ENCODE assay signal across 23 mouse cellular contexts in the genomic region with DNA sequence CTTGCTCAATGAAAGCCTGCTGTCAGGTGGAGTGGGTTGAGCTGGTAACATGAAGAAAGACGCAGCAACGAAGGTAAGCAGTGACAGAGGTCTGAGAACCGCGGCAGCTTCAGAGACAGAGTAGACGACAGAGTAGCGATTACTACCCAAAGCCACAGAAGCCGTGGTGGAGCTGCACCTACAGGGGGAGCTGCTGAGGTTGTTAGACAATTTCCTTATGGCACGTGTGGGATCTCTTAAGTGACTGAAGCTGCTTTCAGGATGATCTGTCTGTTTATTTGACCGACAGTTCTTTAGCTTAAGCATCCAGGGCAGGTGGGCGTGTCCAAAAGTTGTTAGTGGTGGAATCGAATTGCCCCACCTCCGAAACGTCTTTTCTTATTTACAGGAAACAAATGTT.
DNase-seq lines count a peak whose midpoint lies in the region; ATAC-seq and TF ChIP-seq lines count a peak whose summit lies in the region.
"Had no signal": no experiment of that assay in that cellular context is flagged by ENCODE, and none has a peak within 500 bp of the region (broad histone marks: within the 10 kb centered on the region; RNA-seq: fewer than 3 reads in every experiment).

No protein-coding gene starts in this region.

- H3K79me2 ChIP-seq in CH12.LX (replicated peaks; ENCODE audit: control insufficient read depth, extremely low read depth, insufficient read depth, poor library complexity, severe bottlenecking), result no peaks in the 10 kb centered on the region

- no peaks in the 10 kb centered on the region for H3K9me3 ChIP-seq in kidney, postnatal 0 days (replicated peaks; ENCODE audit: low read length)
- H3K9me3 ChIP-seq in CH12.LX (replicated peaks; ENCODE audit: low read length), result peaks cover 3% of the 10 kb centered on the region
- H3K9me3 ChIP-seq in intestine, embryonic 16.5 days (ENCODE audit: control insufficient read depth, low read length), result no peaks in the 10 kb centered on the region
- H3K9me3 ChIP-seq: embryonic facial prominence, embryonic 13.5 days; forebrain, embryonic 12.5 days; heart, embryonic 15.5 days; hindbrain, embryonic 13.5 days had no signal

- WGBS in kidney, postnatal 0 days, result 79% methylated on average over 13 of the region's 13 CpGs
- 75% methylated on average over 13 of the region's 13 CpGs for WGBS in intestine, embryonic 16.5 days

- dilution Hi-C loops in CH12.LX (cut with MboI; ENCODE audit: extremely low pct_ligation_motif_present, extremely low pct_unique_long_range_greater_than_20kb, low sequenced_read_pairs), result no loop called here

- H3K27ac ChIP-seq in kidney, postnatal 0 days, result no peak overlapping the region
- no peak overlapping the region for H3K27ac ChIP-seq in CH12.LX (ENCODE audit: insufficient read depth, low read depth)
- H3K27ac ChIP-seq in intestine, embryonic 16.5 days (ENCODE audit: low read length), result no peak overlapping the region
- H3K27ac ChIP-seq: embryonic facial prominence, embryonic 13.5 days; forebrain, embryonic 12.5 days; heart, adult 2 months; heart, embryonic 15.5 days; hindbrain, embryonic 13.5 days; hindbrain, postnatal 0 days had no signal

- H3K27me3 ChIP-seq in kidney, postnatal 0 days (ENCODE audit: insufficient read depth, low read length), result no peaks in the 10 kb centered on the region
- H3K27me3 ChIP-seq in CH12.LX (replicated peaks), result no peaks in the 10 kb centered on the region
- no peaks in the 10 kb centered on the region for H3K27me3 ChIP-seq in intestine, embryonic 16.5 days (replicated peaks; ENCODE audit: control insufficient read depth, insufficient read depth, low read length)
- H3K27me3 ChIP-seq: embryonic facial prominence, embryonic 13.5 days; heart, embryonic 15.5 days; hindbrain, embryonic 13.5 days had no signal

- in situ Hi-C loops in CH12.LX (cut with MboI; ENCODE audit: low pct_ligation_motif_present, low pct_unique_long_range_greater_than_20kb, low sequenced_read_pairs), result no loop called here

- no peak overlapping the region for H3K9ac ChIP-seq in kidney, postnatal 0 days (ENCODE audit: low read depth, low read length)
- no peak overlapping the region for H3K9ac ChIP-seq in CH12.LX (ENCODE audit: insufficient read depth, low read depth)
- no peak overlapping the region for H3K9ac ChIP-seq in intestine, embryonic 16.5 days (ENCODE audit: low read depth, low read length)
- H3K9ac ChIP-seq: embryonic facial prominence, embryonic 13.5 days; forebrain, embryonic 12.5 days; heart, embryonic 15.5 days; hindbrain, embryonic 13.5 days had no signal

- DNase-seq in kidney, postnatal 0 days (ENCODE audit: low spot score), result no peak
- DNase-seq in kidney, adult 11 months, result no peak
- DNase-seq in CH12.LX (ENCODE audit: extremely low read depth) (peak; percentile 10), ES-CJ7 (ENCODE audit: low read depth, low spot score) (peak; percentile 86), ZHBTc4 (ENCODE audit: low read depth, low spot score) (peak; percentile 87)
- DNase-seq in spleen, postnatal 14 days (ENCODE audit: low spot score in 2 of 2), result no peak
- DNase-seq: adrenal gland, postnatal 10 days; cerebellum, adult 11 months; cerebellum, adult 8-10 months; cerebellum, postnatal 14 days; embryo, embryonic 11 days; gastrocnemius, postnatal 14 days; heart, adult 2 months; heart, postnatal 14 days had no signal

- no peak overlapping the region for H3K4me3 ChIP-seq in kidney, postnatal 0 days (replicated peaks; ENCODE audit: low read depth, low read length)
- no peak overlapping the region for H3K4me3 ChIP-seq in CH12.LX (replicated peaks in 1 of 3; ENCODE audit: low read depth in 2 of 3, low read length in 2 of 3, poor library complexity in 1 of 3)
- no peak overlapping the region for H3K4me3 ChIP-seq in intestine, embryonic 16.5 days (ENCODE audit: low read length)
- H3K4me3 ChIP-seq: embryonic facial prominence, embryonic 13.5 days; forebrain, embryonic 12.5 days; heart, adult 2 months; heart, embryonic 15.5 days; hindbrain, embryonic 13.5 days had no signal

- no peak for TF ChIP-seq EP300 in CH12.LX (IDR thresholded peaks at IDR 0.05; ENCODE audit: low read length)

- no peak for TF ChIP-seq RAD21 in CH12.LX (IDR thresholded peaks at IDR 0.05; ENCODE audit: low read depth, low read length)

- no peak for ATAC-seq in kidney, postnatal 0 days (replicated peaks; ENCODE audit: low FRiP score, low read depth)
- ATAC-seq in intestine, embryonic 16.5 days, result no peak
- ATAC-seq: forebrain, embryonic 16.5 days; hindbrain, postnatal 0 days; Patski had no signal

- TF ChIP-seq CTCF in kidney, postnatal 0 days (IDR thresholded peaks at IDR 0.05; ENCODE audit: low read depth), result 0 out of 2 replicates have a peak, but pooled peaks have one; percentile 4
- TF ChIP-seq CTCF in CH12.LX (conservative IDR thresholded peaks at IDR 0.05 in 1 of 2, IDR thresholded peaks at IDR 0.05 in 1 of 2; ENCODE audit: low read depth in 2 of 2, low read length in 2 of 2), result peak in 1 of 2 experiments; percentile 28; a peak in 2 of 4 replicates

- no peak for TF ChIP-seq POLR2A in CH12.LX (IDR thresholded peaks at IDR 0.05; ENCODE audit: low read depth, low read length)

- no peaks in the 10 kb centered on the region for H3K4me1 ChIP-seq in kidney, postnatal 0 days (replicated peaks; ENCODE audit: insufficient read depth, low read length)
- H3K4me1 ChIP-seq in CH12.LX (ENCODE audit: control insufficient read depth in 1 of 2, insufficient read depth in 2 of 2), result no peaks in the 10 kb centered on the region
- no peaks in the 10 kb centered on the region for H3K4me1 ChIP-seq in intestine, embryonic 16.5 days (ENCODE audit: control insufficient read depth, insufficient read depth, low read length)
- H3K4me1 ChIP-seq: embryonic facial prominence, embryonic 13.5 days; heart, embryonic 15.5 days; hindbrain, embryonic 13.5 days had no signal

- H3K4me2 ChIP-seq in kidney, postnatal 0 days (ENCODE audit: low read length), result no peak overlapping the region
- no peak overlapping the region for H3K4me2 ChIP-seq in CH12.LX (ENCODE audit: insufficient read depth, low read depth, poor library complexity, severe bottlenecking)
- no peak overlapping the region for H3K4me2 ChIP-seq in intestine, embryonic 16.5 days (ENCODE audit: low read depth, low read length)
- H3K4me2 ChIP-seq: embryonic facial prominence, embryonic 13.5 days; forebrain, embryonic 12.5 days; heart, embryonic 11.5 days; heart, embryonic 15.5 days; hindbrain, embryonic 13.5 days had no signal

- no peaks in the 10 kb centered on the region for H3K36me3 ChIP-seq in kidney, postnatal 0 days (ENCODE audit: insufficient read depth, low read length)
- no peaks in the 10 kb centered on the region for H3K36me3 ChIP-seq in CH12.LX (replicated peaks in 1 of 2; ENCODE audit: control insufficient read depth in 1 of 2, insufficient read depth in 1 of 2, low read length in 1 of 2)
- no peaks in the 10 kb centered on the region for H3K36me3 ChIP-seq in intestine, embryonic 16.5 days (ENCODE audit: control insufficient read depth, insufficient read depth, low read length)
- H3K36me3 ChIP-seq: embryonic facial prominence, embryonic 13.5 days; forebrain, embryonic 12.5 days; heart, embryonic 15.5 days; hindbrain, embryonic 13.5 days had no signal

TF ChIP-seq in CH12.LX, 34 proteins besides CTCF, POLR2A, EP300 and RAD21:
- TF ChIP-seq JUND (conservative IDR thresholded peaks at IDR 0.05; ENCODE audit: low read depth, low read length) (no peak), BHLHE40 (IDR thresholded peaks at IDR 0.05; ENCODE audit: low read depth, low read length) (peak; percentile 69)
TF ChIP-seq in CH12.LX: peak in this region for 1.

Comparison
In these comparisons a context has a peak if more than half of its experiments do, and no peak if none do; other contexts are left out.
1. DNase-seq: peak in CH12.LX (single experiment), ES-CJ7 (single experiment) and ZHBTc4 (single experiment); none in kidney, postnatal 0 days (single experiment), kidney, adult 11 months (single experiment) and spleen, postnatal 14 days (0 of 2).